Mouse (Mus musculus): ENCODE measurements around the gene Gpbar1. TPM values are rescaled to one million over a fixed set of nuclear protein-coding genes. Genes with fewer than 3 reads are reported as not detected.
"Not testable (repeated sequence)": the region's sequence is repeated elsewhere in the genome, so short reads cannot be mapped to it uniquely, and the experiment has no call there.

Gpbar1 gene
- polyA plus RNA-seq, 1 experiment, result 1.3 TPM

- Histone ChIP-seq H3K36me3 (ENCODE audit: control insufficient read depth, insufficient read depth, low read length) (no peaks in the 10 kb centered on the region), H3K27me3 (ENCODE audit: control insufficient read depth, insufficient read depth, low read length) (no peaks in the 10 kb centered on the region), H3K4me1 (replicated peaks; ENCODE audit: control insufficient read depth, insufficient read depth, low read length) (peaks cover 9% of the 10 kb centered on the region), H3K27ac (ENCODE audit: control insufficient read depth, insufficient read depth, low read length) (no peak overlapping the region), H3K4me3 (ENCODE audit: control insufficient read depth, insufficient read depth, low read length) (peak overlapping the region; percentile 59)
- TF ChIP-seq POLR2A (IDR thresholded peaks at IDR 0.05; ENCODE audit: control insufficient read depth, extremely low read depth, insufficient read depth, low read length, poor library complexity) (no peak), CTCF (IDR thresholded peaks at IDR 0.05; ENCODE audit: borderline replicate concordance, control insufficient read depth, extremely low read depth, insufficient read depth, low read length, poor library complexity) (no peak)
- DNase-seq, result no peak
- 7% methylated on average over 23 of the region's 23 CpGs for WGBS
These were observed 7.1 kb downstream of the Gpbar1 start for GRCm38 (mm10) chr1:74285212-74286010.

GRCm38 (mm10) chr1:74286869-74287607 lies 8.7 kb downstream of the Gpbar1 start:
- H3K4me1 ChIP-seq (replicated peaks; ENCODE audit: control insufficient read depth, insufficient read depth, low read length), result not testable (repeated sequence)

GRCm38 (mm10) chr1:74288327-74288726 lies 10.0 kb downstream of the Gpbar1 start:
- Histone ChIP-seq H3K36me3 (ENCODE audit: control insufficient read depth, insufficient read depth, low read length) (no peaks in the 10 kb centered on the region), H3K27ac (ENCODE audit: control insufficient read depth, insufficient read depth, low read length) (no peak overlapping the region), H3K27me3 (ENCODE audit: control insufficient read depth, insufficient read depth, low read length) (no peaks in the 10 kb centered on the region), H3K4me1 (replicated peaks; ENCODE audit: control insufficient read depth, insufficient read depth, low read length) (peaks cover 9% of the 10 kb centered on the region), H3K4me3 (ENCODE audit: control insufficient read depth, insufficient read depth, low read length) (no peak overlapping the region)
- 94% methylated on average over 4 of the region's 4 CpGs for WGBS
- DNase-seq, result no peak
- no peak for TF ChIP-seq POLR2A (IDR thresholded peaks at IDR 0.05; ENCODE audit: control insufficient read depth, extremely low read depth, insufficient read depth, low read length, poor library complexity)

More at GRCm38 (mm10) chr1:74286869-74287607, 8.7 kb downstream of the Gpbar1 start:
- H3K27me3 ChIP-seq (ENCODE audit: control insufficient read depth, insufficient read depth, low read length); H3K36me3 ChIP-seq (ENCODE audit: control insufficient read depth, insufficient read depth, low read length); H3K27ac ChIP-seq (ENCODE audit: control insufficient read depth, insufficient read depth, low read length); H3K4me3 ChIP-seq (ENCODE audit: control insufficient read depth, insufficient read depth, low read length): not testable (repeated sequence)
- peak; percentile 15 for DNase-seq
- 70% methylated on average over 16 of the region's 17 CpGs for WGBS

- Histone ChIP-seq H3K27ac (ENCODE audit: control insufficient read depth, insufficient read depth, low read length) (no peak overlapping the region), H3K27me3 (ENCODE audit: control insufficient read depth, insufficient read depth, low read length) (no peaks in the 10 kb centered on the region), H3K4me3 (ENCODE audit: control insufficient read depth, insufficient read depth, low read length) (no peak overlapping the region), H3K36me3 (ENCODE audit: control insufficient read depth, insufficient read depth, low read length) (no peaks in the 10 kb centered on the region), H3K4me1 (replicated peaks; ENCODE audit: control insufficient read depth, insufficient read depth, low read length) (peaks cover 4% of the 10 kb centered on the region)
- DNase-seq, result no peak
- TF ChIP-seq POLR2A (IDR thresholded peaks at IDR 0.05; ENCODE audit: control insufficient read depth, extremely low read depth, insufficient read depth, low read length, poor library complexity) (no peak), CTCF (IDR thresholded peaks at IDR 0.05; ENCODE audit: borderline replicate concordance, control insufficient read depth, extremely low read depth, insufficient read depth, low read length, poor library complexity) (no peak)
- 91% methylated on average over 9 of the region's 9 CpGs for WGBS
These were observed 10.9 kb downstream of the Gpbar1 start for GRCm38 (mm10) chr1:74289248-74289647.

- WGBS, result 93% methylated on average over 2 of the region's 2 CpGs
- no peak for TF ChIP-seq POLR2A (IDR thresholded peaks at IDR 0.05; ENCODE audit: control insufficient read depth, extremely low read depth, insufficient read depth, low read length, poor library complexity)
- TF ChIP-seq CTCF (IDR thresholded peaks at IDR 0.05; ENCODE audit: borderline replicate concordance, control insufficient read depth, extremely low read depth, insufficient read depth, low read length, poor library complexity), result no peak
- peaks cover 4% of the 10 kb centered on the region for H3K4me1 ChIP-seq (replicated peaks; ENCODE audit: control insufficient read depth, insufficient read depth, low read length)
- no peaks in the 10 kb centered on the region for H3K27me3 ChIP-seq (ENCODE audit: control insufficient read depth, insufficient read depth, low read length)
- no peaks in the 10 kb centered on the region for H3K36me3 ChIP-seq (ENCODE audit: control insufficient read depth, insufficient read depth, low read length)
- DNase-seq, result no peak
- H3K4me3 ChIP-seq (ENCODE audit: control insufficient read depth, insufficient read depth, low read length), result no peak overlapping the region
- H3K27ac ChIP-seq (ENCODE audit: control insufficient read depth, insufficient read depth, low read length), result no peak overlapping the region
These were observed 11.4 kb downstream of the Gpbar1 start for GRCm38 (mm10) chr1:74289740-74290139.

GRCm38 (mm10) chr1:74290141-74290540 lies 11.8 kb downstream of the Gpbar1 start:
- WGBS, result 95% methylated on average over 5 of the region's 5 CpGs
- no peak for TF ChIP-seq CTCF (IDR thresholded peaks at IDR 0.05; ENCODE audit: borderline replicate concordance, control insufficient read depth, extremely low read depth, insufficient read depth, low read length, poor library complexity)
- no peak for TF ChIP-seq POLR2A (IDR thresholded peaks at IDR 0.05; ENCODE audit: control insufficient read depth, extremely low read depth, insufficient read depth, low read length, poor library complexity)
- H3K27ac ChIP-seq (ENCODE audit: control insufficient read depth, insufficient read depth, low read length), result no peak overlapping the region
- no peak for DNase-seq
- no peak overlapping the region for H3K4me3 ChIP-seq (ENCODE audit: control insufficient read depth, insufficient read depth, low read length)
- no peaks in the 10 kb centered on the region for H3K27me3 ChIP-seq (ENCODE audit: control insufficient read depth, insufficient read depth, low read length)
- no peaks in the 10 kb centered on the region for H3K36me3 ChIP-seq (ENCODE audit: control insufficient read depth, insufficient read depth, low read length)
- H3K4me1 ChIP-seq (replicated peaks; ENCODE audit: control insufficient read depth, insufficient read depth, low read length), result peaks cover 4% of the 10 kb centered on the region

Data from thymus, adult 2 months (tissue).